Mouse (Mus musculus): ENCODE measurements around the gene Cnpy1. TPM values are rescaled to one million over a fixed set of nuclear protein-coding genes. Genes with fewer than 3 reads are reported as not detected.

Gene Cnpy1
- polyA plus RNA-seq, 1 experiment = 0.06 TPM

DNA sequence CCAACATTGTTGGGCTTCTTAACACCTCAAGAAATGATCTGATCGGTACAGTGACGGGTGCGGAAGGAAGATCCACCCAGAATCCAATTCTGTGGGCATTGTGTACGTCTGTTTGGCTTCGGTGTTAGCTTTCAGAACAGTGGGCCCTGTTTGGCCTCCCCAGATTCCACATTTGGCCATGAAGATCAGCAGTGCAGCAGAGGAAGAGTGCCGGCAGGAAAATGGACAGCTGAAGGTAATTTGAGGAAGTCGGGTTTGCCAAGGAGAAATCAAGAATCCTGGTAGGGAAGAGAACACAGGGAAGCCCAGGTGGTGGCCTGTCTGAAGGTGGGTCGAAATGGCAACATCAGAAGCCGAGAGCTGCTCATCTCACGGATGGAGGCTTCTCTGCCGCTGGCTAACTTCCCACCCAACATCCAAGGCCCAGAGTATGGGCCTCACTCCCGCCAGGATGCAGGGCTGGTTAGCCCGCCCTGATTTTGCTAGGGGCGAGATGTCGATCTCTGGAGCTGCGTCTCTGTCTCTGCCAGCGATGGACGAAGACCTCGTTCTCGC, 84.1 kb downstream of the Cnpy1 start:
- Histone ChIP-seq H3K4me3 (ENCODE audit: insufficient read depth, low read length) (no peak overlapping the region), H3K27ac (ENCODE audit: insufficient read depth, low read length) (no peak overlapping the region), H3K4me1 (ENCODE audit: control insufficient read depth, insufficient read depth, low read length) (no peaks in the 10 kb centered on the region)
- TF ChIP-seq CTCF (IDR thresholded peaks at IDR 0.05; ENCODE audit: extremely low read depth, insufficient read depth, low read length) (no peak), POLR2A (IDR thresholded peaks at IDR 0.05; ENCODE audit: extremely low read depth, insufficient read depth, low read length) (no peak)

DNA sequence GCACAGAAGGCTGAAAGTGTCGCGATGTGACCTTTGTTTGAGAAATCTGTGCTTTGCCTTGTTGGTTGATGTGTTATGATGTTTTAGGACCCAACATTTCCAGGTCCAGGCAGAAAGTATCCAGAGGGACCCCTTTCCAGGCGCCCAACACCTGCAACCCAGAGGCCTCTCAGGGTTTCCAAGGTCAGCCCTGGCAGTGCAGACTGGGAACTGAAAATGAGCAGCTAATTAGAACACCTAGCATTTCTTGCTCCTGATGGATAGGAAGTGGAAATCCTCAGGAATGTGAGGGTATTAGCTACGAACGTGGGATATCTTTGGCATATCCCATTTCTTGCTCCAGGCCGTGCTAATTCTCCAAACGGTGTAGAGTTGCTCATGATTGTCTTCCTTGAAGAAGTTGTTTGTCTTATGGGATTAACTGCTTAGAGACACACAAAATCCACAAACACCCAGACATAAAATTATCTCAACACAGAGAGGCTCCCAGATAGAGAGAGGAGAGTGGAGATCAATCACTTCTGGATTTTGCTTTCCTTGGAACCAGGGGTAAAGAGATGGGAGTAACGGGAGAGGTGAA, 85.6 kb downstream of the Cnpy1 start:
- no peak overlapping the region for H3K27ac ChIP-seq (ENCODE audit: insufficient read depth, low read length)
- TF ChIP-seq CTCF (IDR thresholded peaks at IDR 0.05; ENCODE audit: extremely low read depth, insufficient read depth, low read length) (no peak), POLR2A (IDR thresholded peaks at IDR 0.05; ENCODE audit: extremely low read depth, insufficient read depth, low read length) (no peak)
- no peak overlapping the region for H3K4me3 ChIP-seq (ENCODE audit: insufficient read depth, low read length)
- H3K4me1 ChIP-seq (ENCODE audit: control insufficient read depth, insufficient read depth, low read length) = no peaks in the 10 kb centered on the region

- H3K4me1 ChIP-seq (ENCODE audit: control insufficient read depth, insufficient read depth, low read length) = no peaks in the 10 kb centered on the region
- TF ChIP-seq CTCF (IDR thresholded peaks at IDR 0.05; ENCODE audit: extremely low read depth, insufficient read depth, low read length) (no peak), POLR2A (IDR thresholded peaks at IDR 0.05; ENCODE audit: extremely low read depth, insufficient read depth, low read length) (no peak)
- H3K27ac ChIP-seq (ENCODE audit: insufficient read depth, low read length) = no peak overlapping the region
- H3K4me3 ChIP-seq (ENCODE audit: insufficient read depth, low read length) = no peak overlapping the region
These were observed 86.5 kb downstream of the Cnpy1 start for GRCm38 (mm10) chr5:28159072-28159458.

DNA sequence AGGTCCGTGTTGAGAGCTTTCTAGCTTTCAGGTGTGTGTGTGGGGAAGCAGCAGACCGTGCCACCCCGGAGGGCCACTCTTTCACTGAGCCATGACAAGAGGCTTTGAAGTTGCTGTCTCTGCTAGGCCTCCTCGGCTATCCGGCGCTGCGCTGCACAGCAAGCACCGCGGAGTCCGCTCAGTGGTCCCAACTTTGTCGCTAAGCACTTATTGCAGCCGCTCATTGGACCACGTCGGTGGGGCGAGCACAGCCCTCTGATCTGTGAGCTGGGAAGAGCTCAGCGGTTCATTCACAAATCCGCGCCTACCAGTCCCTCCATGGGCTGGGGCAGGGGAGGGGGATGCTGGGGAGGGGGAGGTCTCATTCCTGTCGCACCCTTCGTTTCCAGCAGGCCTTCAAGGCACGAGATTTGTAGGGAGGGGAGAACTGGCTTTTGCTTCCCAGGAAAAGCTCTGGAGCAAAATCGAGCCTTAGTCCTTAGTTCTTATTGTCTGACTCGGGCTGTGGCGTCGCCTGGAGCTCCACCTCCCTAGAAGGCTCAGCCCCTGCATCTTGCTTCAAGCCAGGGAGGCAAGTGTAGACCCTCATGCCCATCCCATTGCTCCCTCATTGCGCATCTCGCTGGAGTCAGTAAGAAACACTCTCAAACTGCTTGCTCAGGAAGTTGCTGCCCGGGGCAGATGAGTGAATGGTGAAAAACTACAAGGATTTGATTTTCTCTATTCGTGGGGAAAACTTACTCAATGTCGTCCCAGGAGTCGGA, 87.1 kb downstream of the Cnpy1 start:
- no peak overlapping the region for H3K27ac ChIP-seq (ENCODE audit: insufficient read depth, low read length)

GRCm38 (mm10) chr5:28157781-28158180, 87.8 kb downstream of the Cnpy1 start:
- no peak overlapping the region for H3K4me3 ChIP-seq (ENCODE audit: insufficient read depth, low read length)
- no peaks in the 10 kb centered on the region for H3K4me1 ChIP-seq (ENCODE audit: control insufficient read depth, insufficient read depth, low read length)
- TF ChIP-seq CTCF (IDR thresholded peaks at IDR 0.05; ENCODE audit: extremely low read depth, insufficient read depth, low read length) (no peak), POLR2A (IDR thresholded peaks at IDR 0.05; ENCODE audit: extremely low read depth, insufficient read depth, low read length) (no peak)
- H3K27ac ChIP-seq (ENCODE audit: insufficient read depth, low read length) = no peak overlapping the region

More for the DNA sequence above, 87.1 kb downstream of the Cnpy1 start:
- H3K4me3 ChIP-seq (ENCODE audit: insufficient read depth, low read length) = no peak overlapping the region
- H3K4me1 ChIP-seq (ENCODE audit: control insufficient read depth, insufficient read depth, low read length) = no peaks in the 10 kb centered on the region
- TF ChIP-seq POLR2A (IDR thresholded peaks at IDR 0.05; ENCODE audit: extremely low read depth, insufficient read depth, low read length) (no peak), CTCF (IDR thresholded peaks at IDR 0.05; ENCODE audit: extremely low read depth, insufficient read depth, low read length) (no peak)

- Histone ChIP-seq H3K4me3 (ENCODE audit: insufficient read depth, low read length) (no peak overlapping the region), H3K27ac (ENCODE audit: insufficient read depth, low read length) (no peak overlapping the region), H3K4me1 (ENCODE audit: control insufficient read depth, insufficient read depth, low read length) (no peaks in the 10 kb centered on the region)
- TF ChIP-seq POLR2A (IDR thresholded peaks at IDR 0.05; ENCODE audit: extremely low read depth, insufficient read depth, low read length) (no peak), CTCF (IDR thresholded peaks at IDR 0.05; ENCODE audit: extremely low read depth, insufficient read depth, low read length) (no peak)
These were observed 88.4 kb downstream of the Cnpy1 start for GRCm38 (mm10) chr5:28157044-28157730.

Other genes starting within 250 kb of the Cnpy1 start
- gene Insig1, start 174.4 kb downstream of the Cnpy1 start, polyA plus RNA-seq (2012; rRNA removed) = 91.6 and 92.8 TPM in 2 replicates
- 0.46 and 0.53 TPM in 2 replicates for gene En2, start 80.1 kb downstream of the Cnpy1 start, polyA plus RNA-seq (2012; rRNA removed)
- gene Rbm33, start 71.3 kb upstream of the Cnpy1 start, polyA plus RNA-seq (2012; rRNA removed) = 44.0 and 46.7 TPM in 2 replicates
- gene Shh, start 221.4 kb upstream of the Cnpy1 start, polyA plus RNA-seq (2012; rRNA removed) = 2.3 and 2.6 TPM in 2 replicates

All from cortical plate, adult 2 months (tissue).